Mouse (Mus musculus): ENCODE data around the gene Zfp1. TPM values are rescaled to one million over a fixed set of nuclear protein-coding genes. Genes with fewer than 3 reads are reported as not detected.

Zfp1 gene
- polyA plus RNA-seq, 1 experiment from 2014 or later = 16.3 TPM

DNA sequence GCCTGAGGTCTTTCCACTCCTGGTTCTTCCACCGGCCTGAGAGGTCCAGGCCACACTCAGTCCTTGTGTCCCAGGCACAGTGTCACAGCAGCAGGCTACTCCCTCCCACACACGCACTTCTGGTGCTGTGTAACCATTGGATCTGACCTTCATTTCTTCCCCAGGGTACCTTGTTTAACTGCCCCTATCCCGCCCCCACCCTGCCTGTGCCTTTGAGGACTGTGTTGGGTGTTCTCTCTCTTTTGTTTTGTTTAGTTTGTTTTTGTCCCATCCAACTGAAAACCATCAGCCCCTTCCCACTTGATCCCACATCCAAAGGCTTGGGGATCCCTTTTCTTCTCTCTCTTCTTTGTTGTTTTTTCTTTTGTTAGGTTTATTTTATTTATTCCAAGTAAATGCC lies 21.1 kb upstream of the Zfp1 start:
- no peak overlapping the region for H3K9ac ChIP-seq (ENCODE audit: low read depth, low read length)
- no peak for DNase-seq (ENCODE audit: low spot score)
- H3K36me3 ChIP-seq (ENCODE audit: control insufficient read depth, insufficient read depth, low read length) = peaks cover 27% of the 10 kb centered on the region
- H3K27me3 ChIP-seq (replicated peaks; ENCODE audit: control insufficient read depth, insufficient read depth, low read length) = no peaks in the 10 kb centered on the region
- no peak for ATAC-seq (ENCODE audit: low read depth)
- H3K9me3 ChIP-seq (ENCODE audit: control insufficient read depth, low read length) = no peaks in the 10 kb centered on the region
- no peak overlapping the region for H3K4me3 ChIP-seq (ENCODE audit: low read depth, low read length)
- WGBS = 68% methylated on average over 3 of the region's 3 CpGs
- no peak overlapping the region for H3K4me2 ChIP-seq (ENCODE audit: low read depth, low read length)
- H3K27ac ChIP-seq (replicated peaks; ENCODE audit: low read depth, low read length) = no peak overlapping the region
- H3K4me1 ChIP-seq (ENCODE audit: control insufficient read depth, insufficient read depth, low read length) = peaks cover 4% of the 10 kb centered on the region; the same call in 1 of the 2 replicates

DNA sequence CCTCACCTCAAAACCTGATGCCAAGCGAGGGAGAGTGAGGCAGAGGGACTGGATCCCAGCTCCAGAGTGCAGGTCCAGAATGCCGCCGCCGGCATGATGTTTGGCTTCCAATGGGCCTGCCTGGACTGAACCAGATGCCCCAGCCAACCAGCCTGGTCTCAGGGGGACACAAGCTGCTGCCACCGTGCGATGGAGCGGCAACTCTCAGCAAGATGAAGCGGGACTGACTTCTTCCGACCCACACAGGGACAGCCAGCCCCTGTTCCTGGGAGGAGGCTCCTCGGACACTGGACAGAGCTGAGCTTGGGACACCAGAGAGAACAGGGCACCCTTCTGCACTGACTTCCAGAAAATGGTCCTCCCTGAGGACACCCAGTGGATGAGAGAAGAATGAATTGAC lies 20.6 kb upstream of the Zfp1 start:
- Histone ChIP-seq H3K27ac (replicated peaks; ENCODE audit: low read depth, low read length) (no peak overlapping the region), H3K9me3 (ENCODE audit: control insufficient read depth, low read length) (no peaks in the 10 kb centered on the region), H3K4me1 (ENCODE audit: control insufficient read depth, insufficient read depth, low read length) (peaks cover 4% of the 10 kb centered on the region; the same call in 1 of the 2 replicates), H3K27me3 (replicated peaks; ENCODE audit: control insufficient read depth, insufficient read depth, low read length) (no peaks in the 10 kb centered on the region), H3K36me3 (ENCODE audit: control insufficient read depth, insufficient read depth, low read length) (peaks cover 27% of the 10 kb centered on the region), H3K9ac (ENCODE audit: low read depth, low read length) (no peak overlapping the region), H3K4me2 (ENCODE audit: low read depth, low read length) (no peak overlapping the region), H3K4me3 (ENCODE audit: low read depth, low read length) (no peak overlapping the region)
- 79% methylated on average over 10 of the region's 10 CpGs for WGBS
- ATAC-seq (ENCODE audit: low read depth) (no peak), DNase-seq (ENCODE audit: low spot score) (no peak)

DNA sequence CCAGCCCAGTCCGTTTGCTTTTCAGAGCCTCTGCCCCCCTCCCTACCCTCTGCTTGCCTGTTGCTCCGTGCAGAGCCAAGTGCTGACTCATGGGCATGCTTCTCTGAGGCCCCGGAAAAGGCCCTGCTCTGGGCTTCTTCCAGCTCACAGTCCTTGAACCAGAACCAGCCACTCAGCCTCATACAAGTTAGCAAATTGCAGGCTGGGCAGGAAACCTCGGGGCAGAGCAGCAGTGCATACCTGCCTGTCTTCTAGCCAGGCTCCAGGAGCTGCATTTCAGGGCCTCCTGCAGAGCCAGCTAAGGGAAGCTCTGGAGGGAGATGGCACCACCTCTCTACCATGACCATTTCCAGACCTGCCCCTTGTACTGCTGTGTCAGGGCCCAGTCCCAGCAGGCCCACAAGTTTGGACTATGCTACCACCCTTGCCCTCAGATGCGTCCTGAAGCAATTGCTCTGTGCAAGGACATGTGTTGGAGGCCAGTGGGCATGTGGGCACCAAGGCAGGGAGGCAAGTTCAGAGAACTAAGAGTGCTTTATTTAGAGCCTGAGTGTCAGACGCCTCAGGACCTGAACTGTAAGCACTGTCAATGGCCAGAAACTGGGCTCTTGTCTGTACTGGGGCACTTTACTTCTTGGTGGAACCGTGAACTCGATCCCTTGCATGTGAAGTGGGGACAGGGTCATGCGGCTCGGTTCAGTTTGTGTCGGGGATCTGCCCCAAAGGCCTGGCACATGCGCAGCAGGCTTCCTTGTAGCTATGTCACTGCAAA lies 18.9 kb upstream of the Zfp1 start:
- ATAC-seq (ENCODE audit: low read depth) (no peak), DNase-seq (ENCODE audit: low spot score) (no peak)
- Histone ChIP-seq H3K4me3 (ENCODE audit: low read depth, low read length) (no peak overlapping the region), H3K9me3 (ENCODE audit: control insufficient read depth, low read length) (no peaks in the 10 kb centered on the region), H3K27me3 (replicated peaks; ENCODE audit: control insufficient read depth, insufficient read depth, low read length) (no peaks in the 10 kb centered on the region), H3K36me3 (ENCODE audit: control insufficient read depth, insufficient read depth, low read length) (peaks cover 27% of the 10 kb centered on the region), H3K27ac (replicated peaks; ENCODE audit: low read depth, low read length) (no peak overlapping the region), H3K4me2 (ENCODE audit: low read depth, low read length) (no peak overlapping the region), H3K9ac (ENCODE audit: low read depth, low read length) (no peak overlapping the region), H3K4me1 (ENCODE audit: control insufficient read depth, insufficient read depth, low read length) (no peaks in the 10 kb centered on the region)
- 74% methylated on average over 12 of the region's 12 CpGs for WGBS

DNA sequence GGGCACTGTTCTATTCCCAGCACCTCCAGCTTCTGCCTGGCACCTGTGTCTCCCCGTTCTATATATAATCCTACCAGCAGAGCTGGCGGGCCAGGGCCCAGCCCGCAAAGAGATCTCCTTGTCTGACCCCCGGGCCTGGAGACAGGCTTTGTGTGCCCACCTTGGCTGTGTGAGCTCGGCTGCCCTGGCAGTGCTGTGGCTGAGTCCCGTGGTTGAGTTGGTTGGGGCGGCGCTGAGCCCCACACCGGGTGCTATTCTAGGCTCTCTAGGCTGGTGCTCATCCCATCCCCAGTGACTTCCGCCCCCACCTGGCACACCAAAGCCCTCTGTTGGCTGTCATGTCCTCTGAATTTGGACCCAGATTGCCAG lies 18.4 kb upstream of the Zfp1 start:
- no peak overlapping the region for H3K4me3 ChIP-seq (ENCODE audit: low read depth, low read length)
- H3K9me3 ChIP-seq (ENCODE audit: control insufficient read depth, low read length) = no peaks in the 10 kb centered on the region
- WGBS = 93% methylated on average over 10 of the region's 10 CpGs
- ATAC-seq (ENCODE audit: low read depth) (no peak), DNase-seq (ENCODE audit: low spot score) (no peak)
- peaks cover 25% of the 10 kb centered on the region for H3K36me3 ChIP-seq (ENCODE audit: control insufficient read depth, insufficient read depth, low read length)
- H3K4me1 ChIP-seq (ENCODE audit: control insufficient read depth, insufficient read depth, low read length) = no peaks in the 10 kb centered on the region
- H3K27ac ChIP-seq (replicated peaks; ENCODE audit: low read depth, low read length) = no peak overlapping the region
- no peak overlapping the region for H3K4me2 ChIP-seq (ENCODE audit: low read depth, low read length)
- H3K27me3 ChIP-seq (replicated peaks; ENCODE audit: control insufficient read depth, insufficient read depth, low read length) = no peaks in the 10 kb centered on the region
- H3K9ac ChIP-seq (ENCODE audit: low read depth, low read length) = no peak overlapping the region

DNA sequence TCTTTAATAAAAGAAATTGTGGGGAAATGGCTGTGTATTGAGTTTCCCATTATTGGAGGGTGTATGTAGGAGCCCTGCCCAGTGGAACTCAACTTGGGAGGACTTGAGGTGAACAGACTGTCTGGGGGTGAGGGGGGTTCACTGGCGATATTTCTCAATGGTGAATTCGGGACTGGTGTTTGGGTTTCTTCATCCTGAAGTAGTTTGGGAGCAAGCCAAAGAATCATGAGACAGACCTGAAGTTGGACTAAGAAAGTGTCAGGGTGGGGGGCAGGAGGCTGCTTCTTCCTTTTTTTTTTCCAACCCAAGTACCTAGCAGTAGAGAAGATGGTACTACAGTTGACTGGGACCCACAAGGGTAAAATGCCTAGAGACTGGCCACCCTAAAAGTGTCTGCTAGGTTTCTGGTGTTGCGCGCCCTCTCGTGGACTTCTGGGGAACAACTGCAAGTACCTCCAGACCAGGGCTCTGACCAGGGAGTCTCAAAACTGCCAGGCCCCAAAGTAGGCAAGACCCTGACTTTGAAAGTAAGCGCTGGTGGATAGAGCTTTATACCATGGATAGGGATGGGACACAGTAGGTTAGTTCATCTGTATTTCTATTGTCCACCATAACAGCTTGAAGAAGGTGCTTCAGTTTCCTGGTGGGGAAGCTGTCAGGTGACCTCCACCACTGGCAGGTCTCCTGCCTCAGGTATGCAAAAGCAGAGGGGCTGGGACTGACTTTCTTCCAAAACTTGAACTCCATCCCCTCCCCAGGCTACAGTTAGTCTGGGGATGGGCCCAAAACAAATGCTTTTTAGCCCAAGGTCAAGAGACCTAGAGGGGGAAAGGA lies 17.3 kb upstream of the Zfp1 start:
- Histone ChIP-seq H3K4me2 (ENCODE audit: low read depth, low read length) (no peak overlapping the region), H3K36me3 (ENCODE audit: control insufficient read depth, insufficient read depth, low read length) (peaks cover 20% of the 10 kb centered on the region), H3K9ac (ENCODE audit: low read depth, low read length) (no peak overlapping the region), H3K4me1 (ENCODE audit: control insufficient read depth, insufficient read depth, low read length) (no peaks in the 10 kb centered on the region), H3K27me3 (replicated peaks; ENCODE audit: control insufficient read depth, insufficient read depth, low read length) (no peaks in the 10 kb centered on the region), H3K9me3 (ENCODE audit: control insufficient read depth, low read length) (no peaks in the 10 kb centered on the region), H3K4me3 (ENCODE audit: low read depth, low read length) (no peak overlapping the region), H3K27ac (replicated peaks; ENCODE audit: low read depth, low read length) (no peak overlapping the region)
- ATAC-seq (ENCODE audit: low read depth) = 0 out of 2 replicates have a peak, but pooled peaks have one; percentile 13
- DNase-seq (ENCODE audit: low spot score) = peak; percentile 75
- 37% methylated on average over 6 of the region's 6 CpGs for whole genome bisulfite sequencing

DNA sequence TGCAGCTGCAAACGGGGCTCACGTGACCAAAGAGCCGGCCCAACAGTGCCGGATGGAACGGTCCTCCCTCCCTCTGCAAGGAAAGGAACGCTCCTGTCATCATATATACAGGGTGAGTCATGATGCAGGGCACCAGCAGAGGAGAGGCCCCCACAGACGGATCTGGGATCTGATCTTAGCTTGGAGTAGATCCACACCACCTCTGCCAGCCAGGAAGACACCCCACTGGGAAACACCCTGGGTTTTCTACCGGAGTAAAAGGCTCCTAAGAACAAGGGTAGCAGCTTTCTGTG lies 16.7 kb upstream of the Zfp1 start:
- no peak overlapping the region for H3K9ac ChIP-seq (ENCODE audit: low read depth, low read length)
- H3K4me1 ChIP-seq (ENCODE audit: control insufficient read depth, insufficient read depth, low read length) = no peaks in the 10 kb centered on the region
- no peaks in the 10 kb centered on the region for H3K27me3 ChIP-seq (replicated peaks; ENCODE audit: control insufficient read depth, insufficient read depth, low read length)
- H3K4me2 ChIP-seq (ENCODE audit: low read depth, low read length) = no peak overlapping the region
- ATAC-seq (ENCODE audit: low read depth) = no peak
- no peak for DNase-seq (ENCODE audit: low spot score)
- peaks cover 20% of the 10 kb centered on the region for H3K36me3 ChIP-seq (ENCODE audit: control insufficient read depth, insufficient read depth, low read length)
- H3K4me3 ChIP-seq (ENCODE audit: low read depth, low read length) = no peak overlapping the region
- no peaks in the 10 kb centered on the region for H3K9me3 ChIP-seq (ENCODE audit: control insufficient read depth, low read length)
- 70% methylated on average over 8 of the region's 8 CpGs for WGBS
- no peak overlapping the region for H3K27ac ChIP-seq (replicated peaks; ENCODE audit: low read depth, low read length)

DNA sequence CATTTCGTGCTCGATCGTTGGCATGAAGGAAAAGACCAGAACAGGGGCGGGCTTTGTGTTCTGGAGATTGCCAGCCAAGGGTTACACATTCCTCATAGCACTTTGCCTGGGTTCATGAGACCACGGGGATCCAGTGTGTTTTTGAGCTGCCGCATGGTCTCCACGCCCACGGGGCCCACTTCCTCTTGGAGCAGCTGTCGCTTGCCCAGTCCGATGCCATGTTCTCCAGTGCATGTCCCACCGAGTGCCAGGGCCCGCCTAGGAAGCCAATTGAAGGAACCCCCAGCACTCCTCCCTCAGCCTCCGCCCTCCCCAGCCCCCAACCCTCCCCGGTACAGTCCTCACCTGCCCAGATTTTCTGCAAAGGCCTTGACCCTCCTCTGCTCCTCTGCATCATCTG lies 16.3 kb upstream of the Zfp1 start:
- Histone ChIP-seq H3K4me2 (ENCODE audit: low read depth, low read length) (no peak overlapping the region), H3K4me3 (ENCODE audit: low read depth, low read length) (no peak overlapping the region), H3K27me3 (replicated peaks; ENCODE audit: control insufficient read depth, insufficient read depth, low read length) (no peaks in the 10 kb centered on the region), H3K4me1 (ENCODE audit: control insufficient read depth, insufficient read depth, low read length) (no peaks in the 10 kb centered on the region), H3K9ac (ENCODE audit: low read depth, low read length) (no peak overlapping the region), H3K27ac (replicated peaks; ENCODE audit: low read depth, low read length) (no peak overlapping the region), H3K36me3 (ENCODE audit: control insufficient read depth, insufficient read depth, low read length) (peaks cover 17% of the 10 kb centered on the region), H3K9me3 (ENCODE audit: control insufficient read depth, low read length) (no peaks in the 10 kb centered on the region)
- DNase-seq (ENCODE audit: low spot score) (no peak), ATAC-seq (ENCODE audit: low read depth) (no peak)
- WGBS = 91% methylated on average over 14 of the region's 14 CpGs

DNA sequence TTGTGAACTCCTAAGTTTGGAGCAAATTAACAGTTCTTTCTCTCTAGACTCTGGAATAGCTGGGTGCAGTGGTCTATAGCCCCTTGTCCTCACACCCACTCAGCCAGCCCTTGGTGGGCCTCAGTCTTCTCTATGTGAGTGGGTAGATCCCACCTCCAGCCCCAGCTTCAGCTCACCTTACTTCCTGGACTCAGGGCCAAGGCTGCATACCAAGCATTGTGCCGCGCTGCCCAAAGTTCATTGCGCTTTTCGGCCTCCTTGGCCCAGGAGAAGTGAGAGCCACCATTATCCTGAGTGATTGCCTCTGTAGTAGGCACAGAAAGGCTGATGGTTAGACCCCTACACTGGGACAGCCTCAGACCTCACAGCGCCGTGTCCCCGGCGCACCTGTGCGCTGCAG lies 15.3 kb upstream of the Zfp1 start:
- no peak for DNase-seq (ENCODE audit: low spot score)
- Histone ChIP-seq H3K4me2 (ENCODE audit: low read depth, low read length) (no peak overlapping the region), H3K36me3 (ENCODE audit: control insufficient read depth, insufficient read depth, low read length) (peaks cover 7% of the 10 kb centered on the region), H3K9ac (ENCODE audit: low read depth, low read length) (no peak overlapping the region), H3K27ac (replicated peaks; ENCODE audit: low read depth, low read length) (no peak overlapping the region), H3K27me3 (replicated peaks; ENCODE audit: control insufficient read depth, insufficient read depth, low read length) (no peaks in the 10 kb centered on the region), H3K4me1 (ENCODE audit: control insufficient read depth, insufficient read depth, low read length) (no peaks in the 10 kb centered on the region), H3K9me3 (ENCODE audit: control insufficient read depth, low read length) (no peaks in the 10 kb centered on the region), H3K4me3 (ENCODE audit: low read depth, low read length) (no peak overlapping the region)
- ATAC-seq (ENCODE audit: low read depth) = no peak
- WGBS = over 99% methylated on average over 9 of the region's 9 CpGs

All from embryonic facial prominence, embryonic 14.5 days (tissue).